Mouse (Mus musculus) embryonic fibroblast, embryonic 13.5 days (primary cell): ENCODE data around the gene Sdk1. TPM values are rescaled to one million over a fixed set of nuclear protein-coding genes. Genes with fewer than 3 reads are reported as not detected.

Experiments
- H3K27ac ChIP-seq: 2 replicates; pipeline ENCODE4 v1.5.1; 2012; ENCODE audit warnings: low read length, control low read depth, inconsistent platforms; ENCODE audit not compliant: insufficient read depth
- H3K4me1 ChIP-seq: 2 replicates; pipeline ENCODE4 v1.6.1; 2011; ENCODE audit warnings: low read length; ENCODE audit not compliant: control insufficient read depth, insufficient read depth
- H3K4me3 ChIP-seq: 2 replicates; pipeline ENCODE4 v1.5.1; 2011; ENCODE audit warnings: mild to moderate bottlenecking, control low read depth, low read length; ENCODE audit not compliant: insufficient read depth
- CTCF ChIP-seq: IDR thresholded peaks from 2 replicates; pipeline ENCODE4 v1.5.1; 2011; ENCODE audit warnings: mild to moderate bottlenecking, control low read depth, low read length, moderate library complexity, borderline replicate concordance; ENCODE audit not compliant: insufficient read depth
- POLR2A ChIP-seq: IDR thresholded peaks from 2 replicates; pipeline ENCODE4 v1.6.1; 2011; ENCODE audit warnings: low read depth, mild to moderate bottlenecking, control low read depth, low read length, moderate library complexity
- polyA plus RNA-seq: library from polyadenylated mRNA; stranded (reverse); fragments of >200 nt; gene quantifications from 2 replicates; pipeline ENCODE4 v1.2.4, GENCODE M21; 2011; ENCODE audit warnings: low read depth; ENCODE audit not compliant: missing spikeins, insufficient read length

The Sdk1 gene
- polyA plus RNA-seq, 1 experiment, result 6.7 TPM

DNA sequence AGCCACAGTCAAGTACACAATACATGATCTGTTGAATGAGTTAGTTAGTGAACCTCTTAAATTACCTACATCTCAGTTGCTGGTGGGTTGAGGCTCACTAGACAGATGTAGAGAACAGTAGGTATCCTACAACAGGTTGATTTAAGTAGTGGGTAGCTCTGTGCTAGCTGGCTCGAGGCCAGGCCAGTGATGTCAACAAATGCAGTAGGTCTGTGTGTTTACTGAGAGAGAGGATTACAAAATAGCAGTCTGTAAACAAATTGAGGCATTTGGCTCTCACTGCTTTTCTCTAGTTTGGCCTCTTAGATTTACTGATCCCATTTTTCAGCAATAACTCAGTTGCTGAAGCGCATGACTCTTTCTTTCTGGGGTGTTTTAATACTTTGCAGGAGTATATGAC, 70.5 kb downstream of the Sdk1 start:
- TF ChIP-seq POLR2A, result no peak
- TF ChIP-seq CTCF, result no peak
- Histone ChIP-seq H3K4me3 (no peak overlapping the region), H3K4me1 (peaks cover 13% of the 10 kb centered on the region), H3K27ac (no peak overlapping the region)

DNA sequence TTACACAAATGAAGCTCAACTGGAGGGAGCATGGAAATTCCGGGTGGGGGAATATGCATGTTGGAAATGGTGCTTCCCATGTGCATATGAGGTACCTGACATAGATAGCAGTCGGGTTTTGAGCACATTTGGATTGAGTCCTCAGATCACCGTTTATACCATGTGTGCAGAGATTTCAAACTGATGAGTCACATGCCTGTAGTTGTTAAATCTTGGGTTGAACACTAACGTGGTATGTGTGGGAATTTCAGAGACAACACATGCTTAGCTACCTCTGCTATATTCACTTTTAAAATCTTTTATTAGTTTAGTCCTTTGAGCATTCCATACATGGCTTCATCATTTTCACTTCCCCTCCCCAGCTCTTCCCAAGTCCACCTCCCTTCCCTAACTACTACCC, 71.0 kb downstream of the Sdk1 start:
- Histone ChIP-seq H3K27ac (no peak overlapping the region), H3K4me3 (no peak overlapping the region), H3K4me1 (peaks cover 16% of the 10 kb centered on the region)
- TF ChIP-seq CTCF (no peak), POLR2A (no peak)

DNA sequence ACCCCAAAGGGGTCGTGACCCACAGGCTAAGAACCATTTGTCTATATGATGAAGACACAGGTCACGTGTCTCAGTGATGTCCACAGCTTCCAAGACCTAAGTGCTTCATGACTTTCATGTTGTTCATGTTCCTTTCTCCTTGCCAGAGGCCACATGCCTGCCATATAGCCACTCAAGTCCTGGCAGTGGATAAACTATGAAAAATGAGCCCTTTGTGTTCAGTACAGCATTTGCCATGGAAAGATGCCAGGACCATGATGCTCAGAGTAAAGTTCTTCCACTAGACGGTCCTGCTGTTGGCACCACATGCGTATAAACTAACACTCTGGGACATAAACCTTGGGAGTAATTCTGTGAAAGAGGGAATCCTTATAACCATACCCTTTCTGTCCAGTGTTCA, 75.8 kb downstream of the Sdk1 start:
- Histone ChIP-seq H3K4me3 (no peak overlapping the region), H3K4me1 (peaks cover 18% of the 10 kb centered on the region), H3K27ac (no peak overlapping the region)
- TF ChIP-seq CTCF (no peak), POLR2A (no peak)

GRCm38 (mm10) chr5:141324910-141325309, 83.6 kb downstream of the Sdk1 start:
- H3K4me3 ChIP-seq, result no peak overlapping the region
- no peak overlapping the region for H3K27ac ChIP-seq
- H3K4me1 ChIP-seq, result no peaks in the 10 kb centered on the region
- TF ChIP-seq POLR2A (no peak), CTCF (no peak)

- no peak overlapping the region for H3K27ac ChIP-seq
- TF ChIP-seq CTCF, result no peak
- no peak for TF ChIP-seq POLR2A
- H3K4me3 ChIP-seq, result no peak overlapping the region
- no peaks in the 10 kb centered on the region for H3K4me1 ChIP-seq
Observed at GRCm38 (mm10) chr5:141344376-141344775, 103.1 kb downstream of the Sdk1 start.

- Histone ChIP-seq H3K4me3 (no peak overlapping the region), H3K27ac (no peak overlapping the region), H3K4me1 (no peaks in the 10 kb centered on the region)
- TF ChIP-seq CTCF (no peak), POLR2A (no peak)
Observed at GRCm38 (mm10) chr5:141345476-141345875, 104.2 kb downstream of the Sdk1 start.

GRCm38 (mm10) chr5:141362676-141363075, 121.4 kb downstream of the Sdk1 start:
- H3K27ac ChIP-seq, result no peak overlapping the region
- H3K4me3 ChIP-seq, result no peak overlapping the region
- TF ChIP-seq CTCF (no peak), POLR2A (no peak)
- no peaks in the 10 kb centered on the region for H3K4me1 ChIP-seq

DNA sequence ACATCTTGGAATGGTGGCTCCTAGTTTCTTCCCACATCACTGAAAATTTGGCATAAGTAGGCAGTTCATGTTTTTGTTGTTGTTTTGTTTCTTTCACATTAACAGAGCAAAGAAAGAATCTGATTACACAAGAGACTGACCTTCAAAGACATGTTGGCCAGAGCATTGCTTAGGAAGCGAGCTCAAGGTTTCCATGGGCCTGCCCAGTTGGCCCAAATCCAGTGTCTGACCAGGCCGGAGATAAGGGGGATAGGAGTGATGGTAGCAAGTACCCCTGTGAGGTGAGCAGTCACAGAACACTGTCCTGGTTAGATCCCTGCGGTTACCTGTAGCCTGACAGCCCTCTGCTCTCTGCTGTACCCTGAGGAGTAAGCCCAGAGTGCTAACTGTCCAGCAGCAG, 122.7 kb downstream of the Sdk1 start:
- TF ChIP-seq POLR2A (no peak), CTCF (no peak)
- Histone ChIP-seq H3K4me1 (no peaks in the 10 kb centered on the region), H3K27ac (no peak overlapping the region), H3K4me3 (no peak overlapping the region)

GRCm38 (mm10) chr5:141368567-141368966, 127.3 kb downstream of the Sdk1 start:
- TF ChIP-seq POLR2A (no peak), CTCF (no peak)
- Histone ChIP-seq H3K4me3 (no peak overlapping the region), H3K27ac (no peak overlapping the region), H3K4me1 (no peaks in the 10 kb centered on the region)

GRCm38 (mm10) chr5:141374797-141375196, 133.5 kb downstream of the Sdk1 start:
- H3K27ac ChIP-seq, result no peak overlapping the region
- H3K4me1 ChIP-seq, result no peaks in the 10 kb centered on the region
- no peak for TF ChIP-seq CTCF
- TF ChIP-seq POLR2A, result no peak
- H3K4me3 ChIP-seq, result no peak overlapping the region
